Mouse (Mus musculus) heart, postnatal 25 days (tissue): Measurements from ENCODE around the gene Stxbp6. TPM values are rescaled to one million over a fixed set of nuclear protein-coding genes. Genes with fewer than 3 reads are reported as not detected.

ENCODE experiments used
- DNase-seq: peaks from one replicate; pipeline ENCODE4 v3.0.0; 2022; ENCODE audit warnings: low spot score
- intact Hi-C: fragments of 180-260 bp; cut with DNase I; formaldehyde crosslinking; loops from one replicate; pipeline ENCODE4 v1.15.1; 2025
- total RNA-seq, 2 experiments: library from RNA; stranded (reverse); gene quantifications; 2 replicates each; pipeline ENCODE4 v1.2.3; 2021

Stxbp6 gene
- total RNA-seq, 2 experiments from 2014 or later: 9.3 to 16.5 TPM

- intact Hi-C loops: loop anchor here (10.0 kb wide), 1 partner anchor 158 kb away; no protein-coding TSS in a partner anchor
- DNase-seq: no peak
These were observed 67.9 kb downstream of the Stxbp6 start for GRCm38 (mm10) chr12:45006569-45006968.

DNA sequence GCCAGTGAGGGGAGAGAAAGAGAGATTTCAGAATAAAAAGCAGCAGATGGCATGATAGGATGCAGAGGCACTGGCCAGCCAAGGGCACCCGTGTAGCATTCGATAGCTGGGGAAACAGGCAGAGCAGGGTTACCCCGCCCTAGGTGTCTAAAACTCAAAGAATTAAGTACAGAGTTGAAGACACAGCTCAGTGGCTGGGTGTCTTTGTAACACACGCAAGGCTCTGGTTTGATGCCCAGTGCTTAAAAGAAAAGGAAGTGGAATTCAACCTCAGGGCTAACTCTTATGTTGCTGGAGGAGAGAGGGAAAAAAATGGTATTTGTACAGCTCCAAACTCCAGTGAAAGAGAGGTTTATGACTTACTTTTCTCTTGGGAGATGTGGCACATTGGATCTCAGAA, 68.5 kb downstream of the Stxbp6 start:
- DNase-seq: no peak

DNA sequence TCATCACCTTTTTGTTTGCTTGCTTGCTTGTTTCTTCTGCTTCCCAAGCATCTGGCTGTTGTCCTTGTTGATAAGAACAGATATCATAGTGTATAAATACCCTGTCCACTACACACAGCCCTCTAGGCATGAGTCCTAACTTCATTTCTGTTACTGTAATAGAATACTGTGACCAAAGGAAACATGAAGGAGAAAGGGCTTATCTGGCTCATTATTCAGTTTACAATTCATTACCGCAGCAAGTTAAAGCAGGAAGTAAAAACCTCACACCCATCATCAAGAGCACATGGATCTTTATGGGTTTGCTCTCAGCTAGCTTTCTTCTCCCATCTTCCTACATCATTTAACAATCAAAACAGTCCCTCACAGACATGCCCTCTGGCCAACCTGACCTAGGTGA, 72.5 kb downstream of the Stxbp6 start:
- no peak for DNase-seq
- intact Hi-C loops: loop anchor here (10.0 kb wide), 1 partner anchor 163 kb away; no protein-coding TSS in a partner anchor

More for the DNA sequence above, 68.5 kb downstream of the Stxbp6 start:
- intact Hi-C loops: loop anchor here (10.0 kb wide), 1 partner anchor 159 kb away; no protein-coding TSS in a partner anchor

DNA sequence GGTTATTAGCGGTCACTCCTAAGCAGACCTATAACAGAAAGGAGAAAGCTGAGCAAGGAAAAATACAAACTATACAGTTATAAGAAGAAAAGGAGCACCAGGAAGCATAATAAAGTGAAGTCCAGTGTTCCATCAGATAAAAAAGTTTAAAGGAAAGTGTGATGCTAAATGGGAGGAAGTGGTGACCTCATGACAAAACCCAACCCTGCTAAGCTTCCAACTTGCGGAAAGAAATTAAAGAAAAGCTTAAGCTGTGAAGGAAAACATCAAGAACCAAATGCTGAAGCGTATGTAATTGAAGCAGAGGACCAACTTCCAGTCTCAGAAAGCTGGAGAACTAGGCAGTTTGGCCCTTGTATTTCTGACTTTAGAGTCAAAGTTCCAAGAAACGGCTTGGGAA, 77.1 kb downstream of the Stxbp6 start:
- no peak for DNase-seq
- intact Hi-C loops: no loop called here

- intact Hi-C loops: no loop called here
- no peak for DNase-seq
These were observed 77.6 kb downstream of the Stxbp6 start for GRCm38 (mm10) chr12:44996897-44997296.

DNA sequence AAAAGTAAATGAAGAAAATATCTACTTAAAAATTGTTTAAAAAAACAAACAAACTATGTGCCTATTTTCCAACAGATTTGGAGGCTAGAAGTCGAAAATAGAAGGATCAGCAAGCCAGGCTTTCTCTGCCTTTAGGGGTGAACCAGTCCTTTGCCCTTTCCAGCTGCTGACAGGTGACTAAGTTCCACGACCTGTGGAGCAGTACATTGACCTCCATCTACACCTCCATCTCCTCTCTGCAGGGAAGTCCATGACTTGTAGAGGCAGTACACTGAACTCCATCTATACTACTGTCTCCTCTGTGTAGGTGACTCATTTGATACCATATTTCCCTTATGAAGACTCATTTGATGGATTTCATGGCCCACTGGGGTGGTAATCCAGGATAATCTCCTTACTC, 78.2 kb downstream of the Stxbp6 start:
- intact Hi-C loops: no loop called here
- no peak for DNase-seq

DNA sequence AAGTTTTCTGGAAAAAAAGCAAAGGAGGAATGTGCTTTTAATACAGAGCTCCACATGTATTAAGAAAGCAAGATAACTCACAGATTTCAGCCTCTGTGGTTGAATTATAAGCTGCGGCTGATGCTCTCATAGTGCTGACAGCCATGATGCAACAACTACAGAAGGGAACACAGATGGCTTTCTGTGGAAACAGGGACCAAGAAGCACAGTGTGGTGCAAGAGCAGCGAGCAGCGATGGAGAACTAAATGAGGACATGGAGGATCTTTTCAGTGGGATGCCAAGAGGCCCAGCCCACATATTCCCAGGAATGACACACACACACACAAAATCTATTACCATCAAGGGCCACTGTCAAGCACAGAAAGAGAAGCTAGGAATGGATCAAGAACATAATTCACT, 81.1 kb downstream of the Stxbp6 start:
- peak; percentile 37 for DNase-seq
- intact Hi-C loops: no loop called here

GRCm38 (mm10) chr12:44992847-44993246, 81.7 kb downstream of the Stxbp6 start:
- intact Hi-C loops: no loop called here

GRCm38 (mm10) chr12:44990379-44990778, 84.1 kb downstream of the Stxbp6 start:
- DNase-seq: no peak
- intact Hi-C loops: no loop called here

More at GRCm38 (mm10) chr12:44992847-44993246, 81.7 kb downstream of the Stxbp6 start:
- no peak for DNase-seq

GRCm38 (mm10) chr12:44989011-44989410, 85.5 kb downstream of the Stxbp6 start:
- intact Hi-C loops: no loop called here
- no peak for DNase-seq

GRCm38 (mm10) chr12:44987762-44988161, 86.7 kb downstream of the Stxbp6 start:
- DNase-seq: no peak
- intact Hi-C loops: no loop called here

- intact Hi-C loops: loop anchor here (5.0 kb wide), 1 partner anchor 183 kb away; no protein-coding TSS in a partner anchor
- DNase-seq: no peak
These were observed 95.1 kb downstream of the Stxbp6 start for GRCm38 (mm10) chr12:44979316-44979848.

- no peak for DNase-seq
These were observed 99.2 kb downstream of the Stxbp6 start for GRCm38 (mm10) chr12:44975266-44975665.

DNA sequence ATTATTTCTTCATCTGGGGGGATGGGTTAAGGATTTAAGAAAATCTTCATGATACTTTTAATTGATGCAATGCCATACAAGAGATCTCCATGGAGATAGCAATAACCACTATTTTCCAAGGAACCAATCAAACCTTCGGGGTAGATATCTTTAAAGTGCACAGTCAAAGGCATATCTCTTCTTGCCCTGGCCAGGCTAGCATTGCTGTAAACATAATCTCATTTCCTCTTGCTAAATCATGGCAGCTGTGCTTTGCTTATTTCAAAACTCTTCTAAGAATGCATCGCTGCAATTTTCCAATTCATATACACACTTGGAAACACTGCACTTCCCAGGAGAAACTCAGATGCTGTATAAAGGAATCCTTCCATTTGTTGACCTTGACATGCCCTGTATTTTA, 103.0 kb downstream of the Stxbp6 start:
- intact Hi-C loops: no loop called here
- DNase-seq: no peak

More at GRCm38 (mm10) chr12:44975266-44975665, 99.2 kb downstream of the Stxbp6 start:
- intact Hi-C loops: loop anchor here (5.0 kb wide), 1 partner anchor 187 kb away; no protein-coding TSS in a partner anchor

DNA sequence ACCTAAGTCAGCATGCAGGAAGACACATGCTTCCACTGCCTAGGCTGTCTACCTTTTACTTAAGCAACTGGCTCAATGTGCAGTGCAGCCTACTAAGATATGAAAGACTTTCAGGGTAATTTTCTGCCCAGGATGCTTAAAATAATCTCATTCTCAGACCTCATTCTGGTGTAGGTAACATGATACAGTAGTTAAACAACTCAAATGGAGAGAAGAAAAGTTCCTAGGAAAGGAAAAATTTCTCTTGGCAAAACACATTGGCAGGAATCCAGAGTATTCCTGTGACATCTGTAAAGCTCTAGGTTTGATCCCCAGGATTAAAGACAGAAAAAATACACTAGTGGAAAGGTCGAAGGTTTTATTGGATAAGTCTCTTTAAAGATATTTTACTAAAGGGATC, 107.1 kb downstream of the Stxbp6 start:
- intact Hi-C loops: no loop called here
- DNase-seq: no peak

DNA sequence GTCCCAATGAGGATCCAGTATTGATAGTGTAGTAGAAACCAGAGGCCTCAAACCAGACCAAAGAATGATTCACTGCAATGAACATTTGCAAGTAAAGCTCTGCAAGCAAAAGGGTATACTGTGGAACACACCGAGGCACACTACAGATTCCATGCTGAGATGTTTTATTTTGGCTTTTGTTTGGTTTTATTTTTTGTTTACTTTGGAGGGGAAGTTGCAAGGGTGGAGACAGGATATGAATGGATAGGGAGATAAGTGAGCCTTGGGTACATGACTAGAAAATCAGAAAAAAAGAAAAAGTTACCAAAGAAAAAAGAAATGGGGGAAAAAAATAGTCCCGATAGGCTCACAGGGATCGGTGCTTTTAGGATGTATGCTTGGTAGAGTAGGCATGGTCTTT, 117.0 kb downstream of the Stxbp6 start:
- intact Hi-C loops: no loop called here
- no peak for DNase-seq

GRCm38 (mm10) chr12:44953121-44953520, 121.4 kb downstream of the Stxbp6 start:
- no peak for DNase-seq
- intact Hi-C loops: no loop called here

GRCm38 (mm10) chr12:44952072-44952471, 122.4 kb downstream of the Stxbp6 start:
- DNase-seq: no peak
- intact Hi-C loops: no loop called here

GRCm38 (mm10) chr12:44950559-44950958, 124.0 kb downstream of the Stxbp6 start:
- DNase-seq: no peak
- intact Hi-C loops: no loop called here

DNA sequence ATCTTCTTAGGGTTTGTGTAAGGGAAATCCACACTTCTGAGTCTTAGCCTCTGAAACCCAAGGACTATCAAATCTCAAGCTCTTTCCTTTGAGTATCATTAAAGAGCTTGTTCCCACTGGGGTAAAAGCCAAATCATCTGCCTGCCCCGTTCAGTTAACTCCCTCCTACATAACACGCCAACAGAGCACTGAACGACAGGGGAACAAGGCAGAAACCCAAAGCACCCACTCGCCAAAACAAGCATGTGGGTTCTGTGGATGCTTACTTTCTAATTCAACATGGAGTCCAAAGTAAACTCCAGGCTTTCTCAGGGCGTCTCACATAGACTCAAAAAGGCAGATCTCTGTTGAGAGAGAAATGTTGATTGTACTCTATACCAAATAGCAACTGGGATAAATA, 126.7 kb downstream of the Stxbp6 start:
- DNase-seq: no peak
- intact Hi-C loops: loop anchor here (5.0 kb wide), 1 partner anchor 124 kb away; the partner anchor contains the start of gene Stxbp6

GRCm38 (mm10) chr12:44940325-44940724, 134.2 kb downstream of the Stxbp6 start:
- intact Hi-C loops: no loop called here
- DNase-seq: no peak

GRCm38 (mm10) chr12:44939106-44939505, 135.4 kb downstream of the Stxbp6 start:
- DNase-seq: no peak
- intact Hi-C loops: no loop called here
